Mouse (Mus musculus) forebrain, embryonic 11.5 days (tissue): ENCODE measurements around the gene Prkca. TPM values are rescaled to one million over a fixed set of nuclear protein-coding genes. Genes with fewer than 3 reads are reported as not detected.
A peak's percentile ranks its signal among the peaks of the same experiment; 100 is the strongest.

ENCODE experiments used
- ATAC-seq: fragments of 200-750 bp; cut with Nextera tagmentation; replicated peaks from 2 replicates; pipeline ENCODE4 v1.8.0; 2017; ENCODE audit warnings: moderate TSS enrichment; ENCODE audit not compliant: low FRiP score
- DNase-seq: peaks from one replicate; pipeline ENCODE4 v3.0.0-alpha.2; 2017; ENCODE audit warnings: low spot score
- H3K27ac ChIP-seq: fragments of 300-500 bp; sonication (generic); 2 replicates; pipeline ENCODE4 v1.5.1; 2014; ENCODE audit warnings: low read depth, low read length
- H3K27me3 ChIP-seq: fragments of 300-500 bp; sonication (generic); 2 replicates; pipeline ENCODE4 v1.6.1; 2014; ENCODE audit warnings: mild to moderate bottlenecking, low read length, mixed read lengths; ENCODE audit not compliant: control insufficient read depth, insufficient read depth
- H3K36me3 ChIP-seq: fragments of 300-500 bp; sonication (generic); 2 replicates; pipeline ENCODE4 v1.6.1; 2014; ENCODE audit warnings: mild to moderate bottlenecking, low read length, moderate library complexity, mixed read lengths; ENCODE audit not compliant: control insufficient read depth, insufficient read depth
- H3K4me1 ChIP-seq: fragments of 300-500 bp; sonication (generic); replicated peaks from 2 replicates; pipeline ENCODE4 v1.6.1; 2014; ENCODE audit warnings: low read length, mixed read lengths; ENCODE audit not compliant: control insufficient read depth, insufficient read depth
- H3K4me2 ChIP-seq: fragments of 300-500 bp; sonication (generic); 2 replicates; pipeline ENCODE4 v1.6.1; 2014; ENCODE audit warnings: low read depth, mild to moderate bottlenecking, low read length, moderate library complexity, mixed read lengths; ENCODE audit not compliant: severe bottlenecking
- H3K4me3 ChIP-seq: fragments of 300-500 bp; sonication (generic); 2 replicates; pipeline ENCODE4 v1.5.1; 2014; ENCODE audit warnings: low read depth, low read length
- H3K9ac ChIP-seq: fragments of 300-500 bp; sonication (generic); 2 replicates; pipeline ENCODE4 v1.6.1; 2014; ENCODE audit warnings: low read length
- H3K9me3 ChIP-seq: fragments of 300-500 bp; sonication (generic); 2 replicates; pipeline ENCODE4 v1.6.1; 2016; ENCODE audit warnings: low read length, mixed read lengths; ENCODE audit not compliant: control insufficient read depth
- WGBS: fragments of 180-500 bp; shearing (Covaris S2); extraction: QIAGEN DNeasy Blood & Tissue Kit; methylation state at CpG from one replicate; pipeline ENCODE4 v1.1.7; 2014; 5-methylcytosine and 5-hydroxymethylcytosine counted together
- polyA plus RNA-seq: library from polyadenylated mRNA; unstranded; fragments of >200 nt; fragmentation: Nextera tagmentation; extraction: Ambion mirVana; gene quantifications from 2 replicates; pipeline ENCODE4 v1.2.1, GENCODE M21; 2014

Prkca gene
- polyA plus RNA-seq, 1 experiment from 2014 or later = 5.2 TPM

- Histone ChIP-seq H3K9me3 (no peaks in the 10 kb centered on the region), H3K27me3 (no peaks in the 10 kb centered on the region; the same call in 1 of the 2 replicates), H3K4me3 (no peak overlapping the region), H3K9ac (no peak overlapping the region), H3K36me3 (no peaks in the 10 kb centered on the region), H3K27ac (no peak overlapping the region), H3K4me2 (no peak overlapping the region), H3K4me1 (peaks cover 5% of the 10 kb centered on the region; the same call in 1 of the 2 replicates)
- WGBS = 25% methylated on average over 16 of the region's 16 CpGs
- DNase-seq = peak; percentile 90
- 0 out of 2 replicates have a peak, but pooled peaks have one; percentile 37 for ATAC-seq
These were observed 361.4 kb downstream of the Prkca start for GRCm38 (mm10) chr11:107982225-107982896.

- Histone ChIP-seq H3K27ac (no peak overlapping the region), H3K4me2 (peak overlapping the region; percentile 18; the same call in 1 of the 2 replicates), H3K36me3 (no peaks in the 10 kb centered on the region), H3K4me1 (peaks cover 5% of the 10 kb centered on the region; the same call in 1 of the 2 replicates), H3K9me3 (no peaks in the 10 kb centered on the region), H3K27me3 (no peaks in the 10 kb centered on the region; the same call in 1 of the 2 replicates), H3K9ac (peak overlapping the region; percentile 23; the same call in 1 of the 2 replicates), H3K4me3 (no peak overlapping the region)
- WGBS = 23% methylated on average over 22 of the region's 22 CpGs
- 0 out of 2 replicates have a peak, but pooled peaks have one; percentile 53 for ATAC-seq
- DNase-seq = no peak
These were observed 364.1 kb downstream of the Prkca start for GRCm38 (mm10) chr11:107979497-107980174.

GRCm38 (mm10) chr11:107969943-107970342 is 373.8 kb downstream of the Prkca start:
- Histone ChIP-seq H3K4me3 (no peak overlapping the region), H3K4me1 (peaks cover 3% of the 10 kb centered on the region), H3K9ac (no peak overlapping the region), H3K27ac (no peak overlapping the region), H3K4me2 (no peak overlapping the region), H3K36me3 (no peaks in the 10 kb centered on the region), H3K9me3 (no peaks in the 10 kb centered on the region), H3K27me3 (no peaks in the 10 kb centered on the region)
- WGBS = 31% methylated on average over 10 of the region's 10 CpGs
- DNase-seq (no peak), ATAC-seq (no peak)

- 70% methylated on average over 13 of the region's 13 CpGs for WGBS
- H3K27ac ChIP-seq = no peak overlapping the region
These were observed 375.6 kb downstream of the Prkca start for GRCm38 (mm10) chr11:107968147-107968546.

GRCm38 (mm10) chr11:107966229-107966628 is 377.5 kb downstream of the Prkca start:
- ATAC-seq (no peak), DNase-seq (no peak)
- Histone ChIP-seq H3K27me3 (no peaks in the 10 kb centered on the region), H3K4me3 (no peak overlapping the region), H3K4me1 (peaks cover 3% of the 10 kb centered on the region), H3K9me3 (no peaks in the 10 kb centered on the region), H3K4me2 (no peak overlapping the region), H3K9ac (no peak overlapping the region), H3K27ac (no peak overlapping the region), H3K36me3 (no peaks in the 10 kb centered on the region)
- 85% methylated on average over 4 of the region's 4 CpGs for WGBS

More at GRCm38 (mm10) chr11:107968147-107968546, 375.6 kb downstream of the Prkca start:
- ATAC-seq = no peak
- DNase-seq = no peak
- H3K4me1 ChIP-seq = peaks cover 3% of the 10 kb centered on the region
- no peak overlapping the region for H3K4me2 ChIP-seq
- no peak overlapping the region for H3K4me3 ChIP-seq
- H3K27me3 ChIP-seq = no peaks in the 10 kb centered on the region
- no peaks in the 10 kb centered on the region for H3K9me3 ChIP-seq
- H3K9ac ChIP-seq = no peak overlapping the region
- no peaks in the 10 kb centered on the region for H3K36me3 ChIP-seq

GRCm38 (mm10) chr11:107965449-107965848 is 378.3 kb downstream of the Prkca start:
- WGBS = 84% methylated on average over 7 of the region's 7 CpGs
- ATAC-seq (no peak), DNase-seq (peak; percentile 45)
- Histone ChIP-seq H3K4me1 (peaks cover 3% of the 10 kb centered on the region), H3K4me3 (no peak overlapping the region), H3K4me2 (no peak overlapping the region), H3K27me3 (no peaks in the 10 kb centered on the region), H3K9me3 (no peaks in the 10 kb centered on the region), H3K27ac (no peak overlapping the region), H3K9ac (no peak overlapping the region), H3K36me3 (no peaks in the 10 kb centered on the region)

GRCm38 (mm10) chr11:107957566-107958350 is 386.0 kb downstream of the Prkca start:
- Histone ChIP-seq H3K27me3 (no peaks in the 10 kb centered on the region), H3K4me2 (no peak overlapping the region), H3K36me3 (no peaks in the 10 kb centered on the region), H3K4me3 (no peak overlapping the region), H3K9me3 (no peaks in the 10 kb centered on the region), H3K9ac (no peak overlapping the region), H3K4me1 (no peaks in the 10 kb centered on the region), H3K27ac (no peak overlapping the region; the same call in 1 of the 2 replicates)
- 82% methylated on average over 13 of the region's 13 CpGs for WGBS
- peak; percentile 32 for DNase-seq
- ATAC-seq = no peak
